Mouse (Mus musculus): ENCODE data around the gene Plk1. TPM values are rescaled to one million over a fixed set of nuclear protein-coding genes. Genes with fewer than 3 reads are reported as not detected.
A peak's percentile ranks its signal among the peaks of the same experiment; 100 is the strongest.

The Plk1 gene
- polyA plus RNA-seq, 1 experiment from 2014 or later, result 172 TPM

- no peak for DNase-seq (ENCODE audit: low spot score)
- Histone ChIP-seq H3K4me3 (no peak overlapping the region), H3K9me3 (no peaks in the 10 kb centered on the region), H3K36me3 (no peaks in the 10 kb centered on the region), H3K27ac (no peak overlapping the region), H3K27me3 (ENCODE audit: insufficient read depth, poor library complexity, severe bottlenecking) (no peaks in the 10 kb centered on the region), H3K4me1 (no peaks in the 10 kb centered on the region)
- 49% methylated on average over 2 of the region's 2 CpGs for WGBS
Measured at GRCm38 (mm10) chr7:122203936-122204335, 44.7 kb downstream of the Plk1 start.

GRCm38 (mm10) chr7:122206121-122206520 lies 46.9 kb downstream of the Plk1 start:
- no peaks in the 10 kb centered on the region for H3K36me3 ChIP-seq
- 82% methylated on average over 2 of the region's 2 CpGs for WGBS
- no peaks in the 10 kb centered on the region for H3K4me1 ChIP-seq

GRCm38 (mm10) chr7:122208276-122209021 lies 49.2 kb downstream of the Plk1 start:
- no peaks in the 10 kb centered on the region for H3K36me3 ChIP-seq
- H3K4me1 ChIP-seq, result no peaks in the 10 kb centered on the region
- H3K4me3 ChIP-seq, result no peak overlapping the region
- no peak for DNase-seq (ENCODE audit: low spot score)
- no peak overlapping the region for H3K27ac ChIP-seq
- 58% methylated on average over 7 of the region's 7 CpGs for WGBS
- H3K9me3 ChIP-seq, result no peaks in the 10 kb centered on the region
- H3K27me3 ChIP-seq (ENCODE audit: insufficient read depth, poor library complexity, severe bottlenecking), result no peaks in the 10 kb centered on the region

More at GRCm38 (mm10) chr7:122206121-122206520, 46.9 kb downstream of the Plk1 start:
- Histone ChIP-seq H3K27me3 (ENCODE audit: insufficient read depth, poor library complexity, severe bottlenecking) (no peaks in the 10 kb centered on the region), H3K9me3 (no peaks in the 10 kb centered on the region), H3K27ac (no peak overlapping the region), H3K4me3 (no peak overlapping the region)
- no peak for DNase-seq (ENCODE audit: low spot score)

- DNase-seq (ENCODE audit: low spot score), result no peak
- peak within 1 kb of the TSS; percentile 36 for H3K27ac ChIP-seq
- peaks cover 3% of the 10 kb centered on the region for H3K9me3 ChIP-seq
- H3K27me3 ChIP-seq (ENCODE audit: insufficient read depth, poor library complexity, severe bottlenecking), result peaks cover 21% of the 10 kb centered on the region
- peaks cover 13% of the 10 kb centered on the region for H3K4me1 ChIP-seq
- WGBS, result 21% methylated on average over 20 of the region's 20 CpGs
- no peaks in the 10 kb centered on the region for H3K36me3 ChIP-seq
- peak within 1 kb of the TSS; percentile 42 for H3K4me3 ChIP-seq
Measured at GRCm38 (mm10) chr7:122219315-122219801, 60.1 kb downstream of the Plk1 start, which contains the start of gene Chp2. Gene Chp2, plus strand, starts transcription at chr7:122219496.

Other genes with a start within 250 kb of the Plk1 start
- gene Cog7, start 177.7 kb upstream of the Plk1 start, polyA plus RNA-seq (2016; fragmentation: Nextera tagmentation; extraction: Ambion mirVana), result 20.0 and 22.4 TPM in 2 replicates
- 93.6 and 114 TPM in 2 replicates for gene Gga2, start 138.2 kb upstream of the Plk1 start, polyA plus RNA-seq (2016; fragmentation: Nextera tagmentation; extraction: Ambion mirVana)
- gene Ubfd1, start 92.3 kb upstream of the Plk1 start, polyA plus RNA-seq (2016; fragmentation: Nextera tagmentation; extraction: Ambion mirVana), result 60.3 and 81.0 TPM in 2 replicates
- gene Ears2, start 92.2 kb upstream of the Plk1 start, polyA plus RNA-seq (2016; fragmentation: Nextera tagmentation; extraction: Ambion mirVana), result 21.5 and 29.1 TPM in 2 replicates
- gene Ndufab1, start 57.6 kb upstream of the Plk1 start, polyA plus RNA-seq (2016; fragmentation: Nextera tagmentation; extraction: Ambion mirVana), result 1,058 and 1,342 TPM in 2 replicates
- gene Palb2, start 26.5 kb upstream of the Plk1 start, polyA plus RNA-seq (2016; fragmentation: Nextera tagmentation; extraction: Ambion mirVana), result 13.4 and 17.9 TPM in 2 replicates
- 83.4 and 102 TPM in 2 replicates for gene Dctn5, start 26.4 kb upstream of the Plk1 start, polyA plus RNA-seq (2016; fragmentation: Nextera tagmentation; extraction: Ambion mirVana)
- not detected in 2 replicates for gene Ern2, start 26.8 kb downstream of the Plk1 start, polyA plus RNA-seq (2016; fragmentation: Nextera tagmentation; extraction: Ambion mirVana)
- gene Chp2, start 60.1 kb downstream of the Plk1 start, polyA plus RNA-seq (2016; fragmentation: Nextera tagmentation; extraction: Ambion mirVana), result 0.18 TPM in 1 of 2 replicates, not detected in the other
- gene Prkcb, start 129.3 kb downstream of the Plk1 start, polyA plus RNA-seq (2016; fragmentation: Nextera tagmentation; extraction: Ambion mirVana), result 13.3 and 14.3 TPM in 2 replicates

Data from heart, embryonic 10.5 days (tissue).